Mouse (Mus musculus): ENCODE results near the gene AU015836. TPM values are rescaled to one million over a fixed set of nuclear protein-coding genes. Genes with fewer than 3 reads are reported as not detected.

Gene AU015836
- 0.17 and 0.35 TPM in 2 replicates for polyA plus RNA-seq (2015; fragmentation: Nextera tagmentation; extraction: Ambion mirVana)

- Histone ChIP-seq H3K4me1 (ENCODE audit: control insufficient read depth, insufficient read depth, low read length) (no peaks in the 10 kb centered on the region), H3K4me2 (ENCODE audit: low read depth, low read length) (no peak within 1 kb of the TSS), H3K36me3 (ENCODE audit: control insufficient read depth, insufficient read depth, low read length) (no peaks in the 10 kb centered on the region), H3K27ac (ENCODE audit: low read length) (no peak within 1 kb of the TSS), H3K9me3 (replicated peaks; ENCODE audit: control insufficient read depth, low read length) (no peaks in the 10 kb centered on the region), H3K27me3 (ENCODE audit: control insufficient read depth, insufficient read depth, low read length) (no peaks in the 10 kb centered on the region; the same call in 1 of the 2 replicates), H3K9ac (ENCODE audit: low read length) (no peak within 1 kb of the TSS), H3K4me3 (replicated peaks; ENCODE audit: low read length) (no peak within 1 kb of the TSS)
- no peak for ATAC-seq (ENCODE audit: insufficient read depth, low FRiP score)
- 63% methylated on average over 14 of the region's 14 CpGs for WGBS
Observed at GRCm38 (mm10) chrX:93968444-93968843, at the start of gene AU015836. AU015836 (plus strand) TSS chrX:93968659.

GRCm38 (mm10) chrX:93919017-93919416, 49.4 kb upstream of the AU015836 start:
- Histone ChIP-seq H3K4me2 (ENCODE audit: low read depth, low read length) (no peak overlapping the region), H3K4me1 (ENCODE audit: control insufficient read depth, insufficient read depth, low read length) (no peaks in the 10 kb centered on the region), H3K27ac (ENCODE audit: low read length) (no peak overlapping the region), H3K9me3 (replicated peaks; ENCODE audit: control insufficient read depth, low read length) (no peaks in the 10 kb centered on the region; the same call in 1 of the 2 replicates), H3K36me3 (ENCODE audit: control insufficient read depth, insufficient read depth, low read length) (no peaks in the 10 kb centered on the region), H3K27me3 (ENCODE audit: control insufficient read depth, insufficient read depth, low read length) (no peaks in the 10 kb centered on the region; the same call in 1 of the 2 replicates), H3K9ac (ENCODE audit: low read length) (no peak overlapping the region), H3K4me3 (replicated peaks; ENCODE audit: low read length) (no peak overlapping the region)
- 54% methylated on average over 3 of the region's 3 CpGs for WGBS
- no peak for ATAC-seq (ENCODE audit: insufficient read depth, low FRiP score)

- Histone ChIP-seq H3K27ac (ENCODE audit: low read length) (no peak overlapping the region), H3K4me3 (replicated peaks; ENCODE audit: low read length) (no peak overlapping the region), H3K9ac (ENCODE audit: low read length) (no peak overlapping the region), H3K27me3 (ENCODE audit: control insufficient read depth, insufficient read depth, low read length) (no peaks in the 10 kb centered on the region; the same call in 1 of the 2 replicates), H3K4me1 (ENCODE audit: control insufficient read depth, insufficient read depth, low read length) (no peaks in the 10 kb centered on the region), H3K4me2 (ENCODE audit: low read depth, low read length) (no peak overlapping the region), H3K36me3 (ENCODE audit: control insufficient read depth, insufficient read depth, low read length) (no peaks in the 10 kb centered on the region), H3K9me3 (replicated peaks; ENCODE audit: control insufficient read depth, low read length) (no peaks in the 10 kb centered on the region)
- 76% methylated on average over 3 of the region's 3 CpGs for WGBS
- no peak for ATAC-seq (ENCODE audit: insufficient read depth, low FRiP score)
Observed at GRCm38 (mm10) chrX:93928379-93928778, 40.1 kb upstream of the AU015836 start.

- Histone ChIP-seq H3K9me3 (replicated peaks; ENCODE audit: control insufficient read depth, low read length) (no peaks in the 10 kb centered on the region), H3K4me1 (ENCODE audit: control insufficient read depth, insufficient read depth, low read length) (no peaks in the 10 kb centered on the region), H3K27me3 (ENCODE audit: control insufficient read depth, insufficient read depth, low read length) (no peaks in the 10 kb centered on the region; the same call in 1 of the 2 replicates), H3K36me3 (ENCODE audit: control insufficient read depth, insufficient read depth, low read length) (no peaks in the 10 kb centered on the region), H3K4me3 (replicated peaks; ENCODE audit: low read length) (no peak overlapping the region), H3K27ac (ENCODE audit: low read length) (no peak overlapping the region), H3K9ac (ENCODE audit: low read length) (no peak overlapping the region), H3K4me2 (ENCODE audit: low read depth, low read length) (no peak overlapping the region)
- ATAC-seq (ENCODE audit: insufficient read depth, low FRiP score) = no peak; the same call in 1 of the 2 replicates
- WGBS = 76% methylated on average over 1 of the region's 1 CpGs
Observed at GRCm38 (mm10) chrX:93928794-93929193, 39.7 kb upstream of the AU015836 start.

- no peak overlapping the region for H3K9ac ChIP-seq (ENCODE audit: low read length)
- H3K4me2 ChIP-seq (ENCODE audit: low read depth, low read length) = no peak overlapping the region
- ATAC-seq (ENCODE audit: insufficient read depth, low FRiP score) = no peak
- no peak overlapping the region for H3K4me3 ChIP-seq (replicated peaks; ENCODE audit: low read length)
- no peaks in the 10 kb centered on the region for H3K36me3 ChIP-seq (ENCODE audit: control insufficient read depth, insufficient read depth, low read length)
- no peaks in the 10 kb centered on the region for H3K9me3 ChIP-seq (replicated peaks; ENCODE audit: control insufficient read depth, low read length)
- no peak overlapping the region for H3K27ac ChIP-seq (ENCODE audit: low read length)
- no peaks in the 10 kb centered on the region; the same call in 1 of the 2 replicates for H3K27me3 ChIP-seq (ENCODE audit: control insufficient read depth, insufficient read depth, low read length)
- no peaks in the 10 kb centered on the region for H3K4me1 ChIP-seq (ENCODE audit: control insufficient read depth, insufficient read depth, low read length)
- 84% methylated on average over 3 of the region's 3 CpGs for WGBS
Observed at GRCm38 (mm10) chrX:93931694-93932093, 36.8 kb upstream of the AU015836 start.

GRCm38 (mm10) chrX:93956727-93957126, 11.7 kb upstream of the AU015836 start:
- H3K9me3 ChIP-seq (replicated peaks; ENCODE audit: control insufficient read depth, low read length) = no peaks in the 10 kb centered on the region
- no peak for ATAC-seq (ENCODE audit: insufficient read depth, low FRiP score)
- no peaks in the 10 kb centered on the region for H3K4me1 ChIP-seq (ENCODE audit: control insufficient read depth, insufficient read depth, low read length)
- no peak overlapping the region for H3K9ac ChIP-seq (ENCODE audit: low read length)
- WGBS = 19% methylated on average over 1 of the region's 1 CpGs
- no peaks in the 10 kb centered on the region for H3K36me3 ChIP-seq (ENCODE audit: control insufficient read depth, insufficient read depth, low read length)
- no peak overlapping the region for H3K27ac ChIP-seq (ENCODE audit: low read length)
- no peaks in the 10 kb centered on the region for H3K27me3 ChIP-seq (ENCODE audit: control insufficient read depth, insufficient read depth, low read length)
- H3K4me2 ChIP-seq (ENCODE audit: low read depth, low read length) = no peak overlapping the region
- H3K4me3 ChIP-seq (replicated peaks; ENCODE audit: low read length) = no peak overlapping the region

- WGBS = 57% methylated on average over 3 of the region's 3 CpGs
Observed at GRCm38 (mm10) chrX:93958502-93958901, 10.0 kb upstream of the AU015836 start.

GRCm38 (mm10) chrX:93980341-93980740, 11.9 kb downstream of the AU015836 start:
- Histone ChIP-seq H3K4me2 (ENCODE audit: low read depth, low read length) (no peak overlapping the region), H3K27ac (ENCODE audit: low read length) (no peak overlapping the region), H3K36me3 (ENCODE audit: control insufficient read depth, insufficient read depth, low read length) (no peaks in the 10 kb centered on the region), H3K4me3 (replicated peaks; ENCODE audit: low read length) (no peak overlapping the region), H3K9me3 (replicated peaks; ENCODE audit: control insufficient read depth, low read length) (no peaks in the 10 kb centered on the region), H3K4me1 (ENCODE audit: control insufficient read depth, insufficient read depth, low read length) (no peaks in the 10 kb centered on the region), H3K9ac (ENCODE audit: low read length) (no peak overlapping the region), H3K27me3 (ENCODE audit: control insufficient read depth, insufficient read depth, low read length) (peaks cover 2% of the 10 kb centered on the region; the same call in 1 of the 2 replicates)
- 88% methylated on average over 26 of the region's 26 CpGs for WGBS
- no peak for ATAC-seq (ENCODE audit: insufficient read depth, low FRiP score)

More at GRCm38 (mm10) chrX:93958502-93958901, 10.0 kb upstream of the AU015836 start:
- H3K9me3 ChIP-seq (replicated peaks; ENCODE audit: control insufficient read depth, low read length) = no peaks in the 10 kb centered on the region
- no peak overlapping the region for H3K9ac ChIP-seq (ENCODE audit: low read length)
- no peak overlapping the region for H3K27ac ChIP-seq (ENCODE audit: low read length)
- no peak overlapping the region for H3K4me3 ChIP-seq (replicated peaks; ENCODE audit: low read length)
- ATAC-seq (ENCODE audit: insufficient read depth, low FRiP score) = no peak
- H3K4me1 ChIP-seq (ENCODE audit: control insufficient read depth, insufficient read depth, low read length) = no peaks in the 10 kb centered on the region
- H3K4me2 ChIP-seq (ENCODE audit: low read depth, low read length) = no peak overlapping the region
- no peaks in the 10 kb centered on the region for H3K27me3 ChIP-seq (ENCODE audit: control insufficient read depth, insufficient read depth, low read length)
- no peaks in the 10 kb centered on the region for H3K36me3 ChIP-seq (ENCODE audit: control insufficient read depth, insufficient read depth, low read length)

- 86% methylated on average over 3 of the region's 3 CpGs for WGBS
- H3K9me3 ChIP-seq (replicated peaks; ENCODE audit: control insufficient read depth, low read length) = no peaks in the 10 kb centered on the region
- H3K27ac ChIP-seq (ENCODE audit: low read length) = no peak overlapping the region
- no peaks in the 10 kb centered on the region for H3K4me1 ChIP-seq (ENCODE audit: control insufficient read depth, insufficient read depth, low read length)
- H3K4me2 ChIP-seq (ENCODE audit: low read depth, low read length) = no peak overlapping the region
- no peak overlapping the region for H3K4me3 ChIP-seq (replicated peaks; ENCODE audit: low read length)
- H3K9ac ChIP-seq (ENCODE audit: low read length) = no peak overlapping the region
- no peaks in the 10 kb centered on the region for H3K36me3 ChIP-seq (ENCODE audit: control insufficient read depth, insufficient read depth, low read length)
- ATAC-seq (ENCODE audit: insufficient read depth, low FRiP score) = no peak
- H3K27me3 ChIP-seq (ENCODE audit: control insufficient read depth, insufficient read depth, low read length) = peaks cover 2% of the 10 kb centered on the region; the same call in 1 of the 2 replicates
Observed at GRCm38 (mm10) chrX:93982193-93982592, 13.7 kb downstream of the AU015836 start.
